7 mouse cellular contexts compared by ENCODE assay signal in the genomic region with DNA sequence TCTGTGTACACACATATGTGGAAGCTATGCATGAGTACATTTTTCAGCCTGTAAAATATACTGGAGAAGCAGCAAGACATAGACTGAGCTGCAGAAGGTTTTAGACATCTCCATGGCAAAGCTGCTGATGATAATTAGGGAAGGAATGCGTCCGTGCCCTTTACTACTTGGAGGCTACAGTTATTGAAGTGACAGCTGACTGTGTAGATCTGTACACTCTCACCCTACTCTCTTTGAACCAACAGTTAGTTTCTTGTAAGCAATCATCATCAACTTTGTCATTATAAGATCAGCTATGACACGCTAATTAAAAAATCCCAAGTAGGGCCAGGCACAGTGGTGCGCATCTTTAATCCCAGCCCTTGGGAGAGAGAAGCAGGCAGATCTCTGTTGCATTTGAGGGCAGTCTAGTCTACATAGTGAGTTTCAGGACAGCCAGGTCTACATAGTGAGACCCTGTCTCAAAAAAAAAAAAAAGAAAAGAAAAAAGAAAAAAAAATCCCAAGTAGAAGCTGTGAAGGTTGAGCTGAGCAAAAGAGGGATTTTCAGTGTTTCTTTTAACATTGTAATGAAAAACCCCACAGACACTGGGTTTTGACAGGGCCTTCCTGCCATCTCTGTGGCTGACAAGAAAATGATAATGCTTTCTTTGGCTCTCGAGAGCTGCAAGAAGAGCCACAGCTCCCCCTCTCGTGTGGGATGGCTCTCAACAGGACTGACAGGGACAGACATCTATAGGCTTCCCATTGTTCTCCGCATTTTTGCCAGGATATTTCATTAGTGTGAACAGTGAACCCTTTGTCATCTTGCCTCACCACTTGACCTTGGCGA. TPM values are rescaled to one million over a fixed set of nuclear protein-coding genes. Genes with fewer than 3 reads are reported as not detected.
DNase-seq lines count a peak whose midpoint lies in the region; ATAC-seq and TF ChIP-seq lines count a peak whose summit lies in the region.

No protein-coding gene starts in this region.

- no peak overlapping the region for H3K9ac ChIP-seq in kidney, postnatal 0 days (ENCODE audit: low read depth, low read length)
- no peak overlapping the region for H3K9ac ChIP-seq in forebrain, embryonic 13.5 days
- H3K9ac ChIP-seq in midbrain, embryonic 12.5 days (replicated peaks), result no peak overlapping the region

- TF ChIP-seq CTCF in kidney, postnatal 0 days (IDR thresholded peaks at IDR 0.05; ENCODE audit: low read depth), result peak; percentile 48; the same call in 1 of the 2 replicates

- peak; percentile 37 for DNase-seq in kidney, postnatal 0 days (ENCODE audit: low spot score)
- no peak for DNase-seq in kidney, adult 18-20 months
- no peak for DNase-seq in right cerebral cortex, postnatal 36 days (ENCODE audit: low spot score in 2 of 2)
- DNase-seq in spleen, adult 12 weeks (ENCODE audit: low spot score), result no peak

- H3K4me1 ChIP-seq in kidney, postnatal 0 days (replicated peaks; ENCODE audit: insufficient read depth, low read length), result no peaks in the 10 kb centered on the region
- peaks cover 19% of the 10 kb centered on the region for H3K4me1 ChIP-seq in forebrain, embryonic 13.5 days
- H3K4me1 ChIP-seq in midbrain, embryonic 12.5 days, result peaks cover 22% of the 10 kb centered on the region

- no peaks in the 10 kb centered on the region for H3K9me3 ChIP-seq in kidney, postnatal 0 days (replicated peaks; ENCODE audit: low read length)
- 0 out of 2 replicates have a peak, but pooled peaks cover 4% of the 10 kb centered on the region for H3K9me3 ChIP-seq in forebrain, embryonic 13.5 days (replicated peaks)
- H3K9me3 ChIP-seq in midbrain, embryonic 12.5 days, result peaks cover 3% of the 10 kb centered on the region; the same call in 1 of the 2 replicates

- no peak overlapping the region for H3K27ac ChIP-seq in kidney, postnatal 0 days
- H3K27ac ChIP-seq in forebrain, embryonic 13.5 days, result peak overlapping the region; percentile 63
- peak overlapping the region; percentile 66 for H3K27ac ChIP-seq in midbrain, embryonic 12.5 days (replicated peaks)

- no peak overlapping the region for H3K4me2 ChIP-seq in kidney, postnatal 0 days (ENCODE audit: low read length)
- no peak overlapping the region for H3K4me2 ChIP-seq in forebrain, embryonic 13.5 days
- H3K4me2 ChIP-seq in midbrain, embryonic 12.5 days (replicated peaks), result no peak overlapping the region

- WGBS in kidney, postnatal 0 days, result 58% methylated on average over 8 of the region's 8 CpGs
- WGBS in forebrain, embryonic 13.5 days, result 47% methylated on average over 8 of the region's 8 CpGs
- 42% methylated on average over 8 of the region's 8 CpGs for WGBS in midbrain, embryonic 12.5 days

- H3K36me3 ChIP-seq in kidney, postnatal 0 days (ENCODE audit: insufficient read depth, low read length), result 0 out of 2 replicates have a peak, but pooled peaks cover 8% of the 10 kb centered on the region
- H3K36me3 ChIP-seq in forebrain, embryonic 13.5 days (ENCODE audit: poor library complexity, severe bottlenecking), result peaks cover 43% of the 10 kb centered on the region
- peaks cover 31% of the 10 kb centered on the region for H3K36me3 ChIP-seq in midbrain, embryonic 12.5 days

- H3K27me3 ChIP-seq in kidney, postnatal 0 days (ENCODE audit: insufficient read depth, low read length), result no peaks in the 10 kb centered on the region
- H3K27me3 ChIP-seq in forebrain, embryonic 13.5 days, result no peaks in the 10 kb centered on the region
- no peaks in the 10 kb centered on the region for H3K27me3 ChIP-seq in midbrain, embryonic 12.5 days

- ATAC-seq in kidney, postnatal 0 days (replicated peaks; ENCODE audit: low FRiP score, low read depth), result no peak
- peak; percentile 13 for ATAC-seq in activated CD4-positive, CD25-positive, alpha-beta regulatory T cell, adult 4 months
- ATAC-seq in forebrain, embryonic 13.5 days, result peak; percentile 59
- ATAC-seq in midbrain, embryonic 12.5 days (ENCODE audit: low FRiP score, low read depth), result peak; percentile 52

- H3K4me3 ChIP-seq in kidney, postnatal 0 days (replicated peaks; ENCODE audit: low read depth, low read length), result no peak overlapping the region
- no peak overlapping the region for H3K4me3 ChIP-seq in forebrain, embryonic 13.5 days
- H3K4me3 ChIP-seq in midbrain, embryonic 12.5 days, result no peak overlapping the region

RNA-seq across cellular contexts. Expression of gene Gja10, which starts 41.6 kb away (rescaled TPM):
- not detected in 2 replicates for polyA plus RNA-seq in kidney, postnatal 0 days (2015; fragmentation: Nextera tagmentation; extraction: Ambion mirVana)
- polyA plus RNA-seq in activated CD4-positive, CD25-positive, alpha-beta regulatory T cell, adult 4 months (2017; shearing (Covaris generic)), result not detected
- 0.08 TPM in 1 of 2 replicates, not detected in the other for polyA plus RNA-seq in forebrain, embryonic 13.5 days (2015; fragmentation: Nextera tagmentation; extraction: Ambion mirVana)
- polyA plus RNA-seq in midbrain, embryonic 12.5 days (2016; fragmentation: Nextera tagmentation; extraction: Ambion mirVana), result 0.10 TPM in 1 of 2 replicates, not detected in the other

RNA-seq across cellular contexts. Expression of gene Casp8ap2, which starts 54.3 kb away (rescaled TPM):
- polyA plus RNA-seq in kidney, postnatal 0 days (2015; fragmentation: Nextera tagmentation; extraction: Ambion mirVana), result 35.3 and 38.7 TPM in 2 replicates
- 10 to 100 TPM; 33.8 to 43.7 TPM for polyA plus RNA-seq in activated CD4-positive, CD25-positive, alpha-beta regulatory T cell, adult 4 months (2017; shearing (Covaris generic))
- polyA plus RNA-seq in forebrain, embryonic 13.5 days (2015; fragmentation: Nextera tagmentation; extraction: Ambion mirVana), result 66.1 and 88.3 TPM in 2 replicates
- polyA plus RNA-seq in midbrain, embryonic 12.5 days (2016; fragmentation: Nextera tagmentation; extraction: Ambion mirVana), result 61.3 and 62.1 TPM in 2 replicates
